In genomic region chr9:111689146-111689545, GRCm38 (mm10) we compare ENCODE assay signal across 9 mouse cellular contexts. TPM values are rescaled to one million over a fixed set of nuclear protein-coding genes. Genes with fewer than 3 reads are reported as not detected.
DNase-seq lines count a peak whose midpoint lies in the region; ATAC-seq lines count a peak whose summit lies in the region.
"Had no signal": no experiment of that assay in that cellular context is flagged by ENCODE, and none has a peak within 500 bp of the region (broad histone marks: within the 10 kb centered on the region; RNA-seq: fewer than 3 reads in every experiment).

No protein-coding gene starts in this region.

- no peak overlapping the region for H3K9ac ChIP-seq in embryonic facial prominence, embryonic 13.5 days
- no peak overlapping the region for H3K9ac ChIP-seq in neural tube, embryonic 12.5 days

- WGBS in embryonic facial prominence, embryonic 13.5 days, result 79% methylated on average over 11 of the region's 11 CpGs
- WGBS in embryonic facial prominence, embryonic 10.5 days, result 88% methylated on average over 11 of the region's 11 CpGs
- WGBS in neural tube, embryonic 12.5 days, result 90% methylated on average over 11 of the region's 11 CpGs

- H3K4me1 ChIP-seq in embryonic facial prominence, embryonic 13.5 days, result peaks cover 17% of the 10 kb centered on the region
- H3K4me1 ChIP-seq in embryonic facial prominence, embryonic 10.5 days, result peaks cover 10% of the 10 kb centered on the region
- H3K4me1 ChIP-seq in neural tube, embryonic 12.5 days, result peaks cover 11% of the 10 kb centered on the region; the same call in 1 of the 2 replicates

- H3K27ac ChIP-seq in embryonic facial prominence, embryonic 13.5 days, result no peak overlapping the region
- H3K27ac ChIP-seq in embryonic facial prominence, embryonic 10.5 days (replicated peaks), result no peak overlapping the region
- no peak overlapping the region for H3K27ac ChIP-seq in neural tube, embryonic 12.5 days

- H3K9me3 ChIP-seq in embryonic facial prominence, embryonic 13.5 days, result no peaks in the 10 kb centered on the region
- no peaks in the 10 kb centered on the region for H3K9me3 ChIP-seq in embryonic facial prominence, embryonic 10.5 days
- no peaks in the 10 kb centered on the region for H3K9me3 ChIP-seq in neural tube, embryonic 12.5 days

- DNase-seq in embryonic facial prominence, embryonic 10.5 days (ENCODE audit: low spot score), result no peak
- DNase-seq in neural tube, embryonic 10.5 days (ENCODE audit: extremely low spot score, low spot score), result no peak
- peak; percentile 63 to 82 for DNase-seq in left cerebral cortex, postnatal 25 days (ENCODE audit: low spot score in 2 of 2)
- DNase-seq in telencephalon, adult 2 months (ENCODE audit: low read depth, low spot score), result peak; percentile 68
- DNase-seq in thymus, postnatal 36 days, result no peak
- DNase-seq in T-cell, adult 2 months (ENCODE audit: low spot score), result no peak
- DNase-seq: gastrocnemius, postnatal 25 days had no signal

- no peak for ATAC-seq in embryonic facial prominence, embryonic 13.5 days (ENCODE audit: insufficient number of reproducible peaks, insufficient read depth, low FRiP score, low TSS enrichment, low read depth)
- no peak for ATAC-seq in neural tube, embryonic 12.5 days (ENCODE audit: low FRiP score, low read depth)

- no peaks in the 10 kb centered on the region for H3K36me3 ChIP-seq in embryonic facial prominence, embryonic 13.5 days
- no peaks in the 10 kb centered on the region for H3K36me3 ChIP-seq in embryonic facial prominence, embryonic 10.5 days (replicated peaks)
- H3K36me3 ChIP-seq in neural tube, embryonic 12.5 days, result no peaks in the 10 kb centered on the region

- peak overlapping the region; percentile 93 for H3K4me2 ChIP-seq in embryonic facial prominence, embryonic 13.5 days
- peak overlapping the region; percentile 99; the same call in 1 of the 2 replicates for H3K4me2 ChIP-seq in neural tube, embryonic 12.5 days (replicated peaks)

- H3K27me3 ChIP-seq in embryonic facial prominence, embryonic 13.5 days, result peaks cover 36% of the 10 kb centered on the region
- peaks cover 38% of the 10 kb centered on the region for H3K27me3 ChIP-seq in embryonic facial prominence, embryonic 10.5 days (replicated peaks; ENCODE audit: low read depth, poor library complexity, severe bottlenecking)
- H3K27me3 ChIP-seq in neural tube, embryonic 12.5 days (replicated peaks), result peaks cover 19% of the 10 kb centered on the region

- intact Hi-C loops in left cerebral cortex, postnatal 25 days (cut with DNase I), result loop anchor here (5.0 kb wide), 1 partner anchor 1528 kb away; no protein-coding TSS in a partner anchor

- no peak overlapping the region; the same call in 1 of the 2 replicates for H3K4me3 ChIP-seq in embryonic facial prominence, embryonic 13.5 days
- no peak overlapping the region for H3K4me3 ChIP-seq in embryonic facial prominence, embryonic 10.5 days
- no peak overlapping the region for H3K4me3 ChIP-seq in neural tube, embryonic 12.5 days

RNA-seq across cellular contexts. Expression of gene Stac, which starts 1.0 kb away (rescaled TPM):
- 4.5 and 4.6 TPM in 2 replicates for polyA plus RNA-seq in embryonic facial prominence, embryonic 13.5 days (2015; fragmentation: Nextera tagmentation; extraction: Ambion mirVana)
- polyA plus RNA-seq in embryonic facial prominence, embryonic 10.5 days (2016; fragmentation: Nextera tagmentation; extraction: Ambion mirVana), result 0.26 and 0.70 TPM in 2 replicates
- 2.6 and 3.7 TPM in 2 replicates for polyA plus RNA-seq in neural tube, embryonic 12.5 days (2016; fragmentation: Nextera tagmentation; extraction: Ambion mirVana)
- 1 to 10 TPM; 1.6 to 2.4 TPM for total RNA-seq in left cerebral cortex, postnatal 25 days (2021)

Comparison
In these comparisons a context has a peak if more than half of its experiments do, and no peak if none do; other contexts are left out.
1. DNase-seq: peak in left cerebral cortex, postnatal 25 days (2 of 2) and telencephalon, adult 2 months (single experiment); none in embryonic facial prominence, embryonic 10.5 days (single experiment), neural tube, embryonic 10.5 days (single experiment), thymus, postnatal 36 days (0 of 2) and T-cell, adult 2 months (single experiment).